Mouse (Mus musculus): ENCODE measurements around the gene Kctd20.

The Kctd20 gene

GRCm38 (mm10) chr17:28947011-28947939 lies 4.5 kb upstream of the Kctd20 start:
- CTCF ChIA-PET: interaction anchor here (0.7 to 1.6 kb wide), 9 partner anchors 12 to 68 kb away, joined by 3 to 9 read pairs (median 4); no protein-coding TSS in a partner anchor
- POLR2A ChIA-PET: interaction anchor here in 2 of 4 experiments (0.5 to 3.8 kb wide), 12 partner anchors 11 to 160 kb away, joined by 3 to 17 read pairs (median 4); no protein-coding TSS in a partner anchor

GRCm38 (mm10) chr17:28948661-28949060 lies 3.1 kb upstream of the Kctd20 start:
- ChIA-PET CTCF (no interaction called here), POLR2A (interaction anchor here in 2 of 4 experiments (0.7 to 3.3 kb wide), 5 partner anchors 13 to 70 kb away, joined by 3 to 17 read pairs (median 4); no protein-coding TSS in a partner anchor)

- CTCF ChIA-PET: interaction anchor here in 1 of 4 experiments (0.6 kb wide), 1 partner anchor 103 kb away, joined by 4 read pairs; no protein-coding TSS in a partner anchor
Measured at GRCm38 (mm10) chr17:28950751-28951150, 999 bp upstream of the Kctd20 start.

GRCm38 (mm10) chr17:28953251-28953650 lies 1.5 kb downstream of the Kctd20 start:
- ChIA-PET POLR2A (interaction anchor here in 3 of 4 experiments (0.5 to 5.9 kb wide), 17 partner anchors 8 to 140 kb away, joined by 3 to 43 read pairs (median 5); partner anchors contain the start of gene Stk38 (in 1 of the 3)), CTCF (interaction anchor here in 2 of 4 experiments (0.5 to 5.0 kb wide), 4 partner anchors 34 to 304 kb away, joined by 3 to 23 read pairs (median 4); no protein-coding TSS in a partner anchor)

More at GRCm38 (mm10) chr17:28950751-28951150, 999 bp upstream of the Kctd20 start:
- POLR2A ChIA-PET: interaction anchor here in 3 of 4 experiments (0.6 to 2.6 kb wide), 20 partner anchors 9 to 144 kb away, joined by 3 to 20 read pairs (median 4); partner anchors contain the start of gene Stk38 (in 1 of the 3)

GRCm38 (mm10) chr17:28954416-28954815 lies 2.7 kb downstream of the Kctd20 start:
- POLR2A ChIA-PET: interaction anchor here in 2 of 4 experiments (1.0 to 5.9 kb wide), 17 partner anchors 8 to 91 kb away, joined by 3 to 43 read pairs (median 4); partner anchors contain the start of gene Srsf3 (in 1 of the 2)
- CTCF ChIA-PET: interaction anchor here in 2 of 4 experiments (0.5 to 5.0 kb wide), 3 partner anchors 33 to 61 kb away, joined by 3 to 23 read pairs (median 3); no protein-coding TSS in a partner anchor

- POLR2A ChIA-PET: interaction anchor here (0.8 to 8.6 kb wide), 16 partner anchors 8 to 68 kb away, joined by 3 to 83 read pairs (median 3); partner anchors contain the start of gene Kctd20 (in 1 of the 4)
- CTCF ChIA-PET: interaction anchor here in 3 of 4 experiments (0.5 to 0.9 kb wide), 5 partner anchors 16 to 474 kb away, joined by 3 to 10 read pairs (median 3); no protein-coding TSS in a partner anchor
Measured at GRCm38 (mm10) chr17:28960597-28960996, 8.8 kb downstream of the Kctd20 start.

GRCm38 (mm10) chr17:28961596-28961995 lies 9.8 kb downstream of the Kctd20 start:
- CTCF ChIA-PET: interaction anchor here in 1 of 4 experiments (1.1 to 1.3 kb wide), 3 partner anchors 16 to 28 kb away, joined by 3 to 6 read pairs (median 4); no protein-coding TSS in a partner anchor
- POLR2A ChIA-PET: interaction anchor here in 3 of 4 experiments (0.6 to 8.6 kb wide), 13 partner anchors 8 to 69 kb away, joined by 3 to 83 read pairs (median 4); partner anchors contain the start of gene Kctd20 (in 1 of the 3)

GRCm38 (mm10) chr17:28967021-28967610 lies 15.4 kb downstream of the Kctd20 start:
- POLR2A ChIA-PET: interaction anchor here in 3 of 4 experiments (0.6 to 8.6 kb wide), 27 partner anchors 8 to 190 kb away, joined by 3 to 83 read pairs (median 4); partner anchors contain the start of genes Kctd20 (in 1 of the 3) and Srsf3 (in 1 of the 3)

GRCm38 (mm10) chr17:28970122-28970521 lies 18.4 kb downstream of the Kctd20 start:
- POLR2A ChIA-PET: interaction anchor here in 2 of 4 experiments (0.8 to 9.7 kb wide), 14 partner anchors 6 to 195 kb away, joined by 3 to 83 read pairs (median 4); partner anchors contain the start of gene Stk38 (in 2 of the 2)

More at GRCm38 (mm10) chr17:28967021-28967610, 15.4 kb downstream of the Kctd20 start:
- CTCF ChIA-PET: interaction anchor here in 3 of 4 experiments (0.6 to 1.5 kb wide), 6 partner anchors 8 to 1097 kb away, joined by 3 to 9 read pairs (median 5); no protein-coding TSS in a partner anchor

GRCm38 (mm10) chr17:28979091-28979490 lies 27.3 kb downstream of the Kctd20 start:
- CTCF ChIA-PET: interaction anchor here in 2 of 4 experiments (0.6 to 1.4 kb wide), 2 partner anchors 8 to 192 kb away, joined by 3 to 4 read pairs; no protein-coding TSS in a partner anchor
- POLR2A ChIA-PET: interaction anchor here in 2 of 4 experiments (1.5 to 9.7 kb wide), 4 partner anchors 8 to 37 kb away, joined by 4 to 83 read pairs (median 18); partner anchors contain the start of gene Stk38 (in 1 of the 2)

More at GRCm38 (mm10) chr17:28970122-28970521, 18.4 kb downstream of the Kctd20 start:
- CTCF ChIA-PET: interaction anchor here in 2 of 4 experiments (0.6 to 3.9 kb wide), 3 partner anchors 17 to 69 kb away, joined by 3 to 15 read pairs (median 4); no protein-coding TSS in a partner anchor

- POLR2A ChIA-PET: interaction anchor here in 3 of 4 experiments (0.6 to 4.9 kb wide), 30 partner anchors 8 to 477 kb away, joined by 3 to 44 read pairs (median 4); partner anchors contain the start of genes Stk38 (in 2 of the 3), Mapk14 (in 1 of the 3) and Srsf3 (in 1 of the 3)
Measured at GRCm38 (mm10) chr17:28981081-28981480, 29.3 kb downstream of the Kctd20 start.

GRCm38 (mm10) chr17:28982591-28982990 lies 30.8 kb downstream of the Kctd20 start:
- ChIA-PET POLR2A (interaction anchor here in 3 of 4 experiments (0.6 to 4.9 kb wide), 45 partner anchors 8 to 195 kb away, joined by 3 to 44 read pairs (median 4); partner anchors contain the start of genes Srsf3 (in 2 of the 3), Stk38 (in 2 of the 3) and Kctd20 (in 1 of the 3)), CTCF (interaction anchor here in 2 of 4 experiments (0.5 to 1.5 kb wide), 5 partner anchors 11 to 195 kb away, joined by 3 to 5 read pairs (median 4); no protein-coding TSS in a partner anchor)

More at GRCm38 (mm10) chr17:28981081-28981480, 29.3 kb downstream of the Kctd20 start:
- CTCF ChIA-PET: interaction anchor here in 2 of 4 experiments (0.7 to 1.2 kb wide), 9 partner anchors 9 to 218 kb away, joined by 3 to 5 read pairs (median 3); no protein-coding TSS in a partner anchor

GRCm38 (mm10) chr17:28984724-28985420 lies 33.1 kb downstream of the Kctd20 start:
- ChIA-PET POLR2A (interaction anchor here in 2 of 4 experiments (0.9 to 9.0 kb wide), 11 partner anchors 9 to 72 kb away, joined by 3 to 97 read pairs (median 5); partner anchors contain the start of genes Srsf3 (in 2 of the 2) and Stk38 (in 2 of the 2)), CTCF (interaction anchor here in 1 of 4 experiments (0.9 to 4.4 kb wide), 5 partner anchors 9 to 80 kb away, joined by 3 to 43 read pairs (median 3); partner anchors contain the start of gene Srsf3)

GRCm38 (mm10) chr17:28986833-28987232 lies 35.1 kb downstream of the Kctd20 start:
- ChIA-PET CTCF (interaction anchor here (0.6 to 4.6 kb wide), 58 partner anchors 8 to 384 kb away, joined by 3 to 66 read pairs (median 6); partner anchors contain the start of genes Stk38 (in 3 of the 4) and Kctd20 (in 1 of the 4)), POLR2A (interaction anchor here (0.6 to 14.6 kb wide), 45 partner anchors 9 to 1078 kb away, joined by 3 to 252 read pairs (median 6); partner anchors contain the start of genes Srsf3 (in 3 of the 4), Stk38 (in 2 of the 4), Kctd20 (in 1 of the 4) and Pxt1 (in 1 of the 4))

- ChIA-PET CTCF (interaction anchor here (0.6 to 4.6 kb wide), 103 partner anchors 8 to 1381 kb away, joined by 3 to 66 read pairs (median 4); partner anchors contain the start of genes Stk38 (in 3 of the 4), Kctd20 (in 2 of the 4), 4930539E08Rik (in 1 of the 4) and Srsf3 (in 1 of the 4)), POLR2A (interaction anchor here (0.6 to 14.6 kb wide), 68 partner anchors 8 to 363 kb away, joined by 3 to 252 read pairs (median 5); partner anchors contain the start of genes Srsf3 (in 3 of the 4), Cdkn1a (in 2 of the 4), Stk38 (in 2 of the 4) and Kctd20 (in 1 of the 4))
Measured at GRCm38 (mm10) chr17:28987713-28988112, 36.0 kb downstream of the Kctd20 start.

Data from embryonic stem cell, embryonic (primary cell).